23 mouse cellular contexts compared by ENCODE assay signal in genomic region chr2:58672520-58672919, GRCm38 (mm10).
"Had no signal": no experiment of that assay in that cellular context is flagged by ENCODE, and none has a peak within 500 bp of the region (broad histone marks: within the 10 kb centered on the region; RNA-seq: fewer than 3 reads in every experiment).

No protein-coding gene starts in this region.

- ATAC-seq: hindbrain, embryonic 16.5 days; inflammation-experienced regulatory T-cells, adult 6 months; intestine, embryonic 16.5 days had no signal

- H3K27ac ChIP-seq: gastrocnemius, adult 2 months; heart, adult 2 months; hindbrain, embryonic 10.5 days; hindbrain, embryonic 12.5 days; layer of hippocampus, adult 2 months; left cerebral cortex, adult 2 months; limb, embryonic 12.5 days; liver, embryonic 13.5 days had no signal

- DNase-seq: gastrocnemius, adult 2 months; gastrocnemius, postnatal 10 days; gastrocnemius, postnatal 25 days; heart, adult 2 months; heart, postnatal 10 days; heart, postnatal 4 days; kidney, adult 18-20 months; kidney, adult 8-10 months; kidney, postnatal 10 days; kidney, postnatal 25 days; kidney, postnatal 4 days; liver; liver, embryonic 13.5 days had no signal

- H3K4me1 ChIP-seq: hindbrain, embryonic 10.5 days; hindbrain, embryonic 12.5 days; limb, embryonic 12.5 days; liver, embryonic 13.5 days had no signal

- H3K4me3 ChIP-seq: gastrocnemius, adult 2 months; heart, adult 2 months; heart, embryonic 12.5 days; hindbrain, embryonic 10.5 days; hindbrain, embryonic 12.5 days; layer of hippocampus, adult 2 months; left cerebral cortex, adult 2 months; limb, embryonic 12.5 days; liver, embryonic 13.5 days had no signal

- H3K27me3 ChIP-seq: heart, embryonic 12.5 days; hindbrain, embryonic 12.5 days; limb, embryonic 12.5 days; liver, embryonic 13.5 days had no signal

- H3K9ac ChIP-seq: heart, embryonic 12.5 days; hindbrain, embryonic 12.5 days; limb, embryonic 12.5 days; liver, embryonic 13.5 days had no signal

- H3K36me3 ChIP-seq: heart, embryonic 12.5 days; hindbrain, embryonic 10.5 days; hindbrain, embryonic 12.5 days; limb, embryonic 12.5 days; liver, embryonic 13.5 days had no signal

- H3K4me2 ChIP-seq: heart, embryonic 12.5 days; hindbrain, embryonic 12.5 days; limb, embryonic 12.5 days; liver, embryonic 11.5 days; liver, embryonic 13.5 days had no signal
